Mouse (Mus musculus): ENCODE results near the gene Slc46a3. TPM values are rescaled to one million over a fixed set of nuclear protein-coding genes. Genes with fewer than 3 reads are reported as not detected.

The Slc46a3 gene
- 100 to 1,000 TPM; 161 to 177 TPM for total RNA-seq (2023)

DNA sequence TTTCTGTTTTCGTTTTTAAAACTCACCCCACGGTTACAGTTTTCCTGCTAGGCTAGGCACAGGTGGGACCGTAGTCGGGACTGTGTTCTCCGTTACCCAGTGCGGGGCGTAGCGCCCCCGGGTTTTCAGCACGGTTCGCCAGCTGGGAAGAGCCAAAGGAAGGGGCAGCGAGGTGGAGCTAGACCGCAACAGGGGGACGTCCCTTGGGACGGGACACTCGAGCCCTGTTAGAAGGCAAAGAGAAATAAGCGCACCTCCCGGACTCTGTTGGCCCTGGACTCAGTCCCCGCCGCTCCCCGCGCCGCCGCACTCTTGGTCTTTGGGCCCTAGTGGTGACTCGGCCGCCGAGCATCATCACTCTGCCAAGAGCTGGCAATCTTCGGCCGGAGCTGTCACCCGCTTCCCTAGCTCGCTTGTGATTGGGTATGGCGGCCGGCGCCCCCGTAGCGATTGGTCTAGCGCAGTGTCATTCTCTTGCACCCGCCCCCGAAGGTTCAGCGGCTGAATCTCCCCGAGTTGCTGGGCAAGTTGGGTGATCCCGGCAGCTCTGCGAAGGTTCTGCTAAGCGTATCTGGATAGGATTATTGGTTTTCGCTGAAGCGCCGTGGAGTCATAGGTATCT, at the start of gene Slc46a3:
Gene Slc46a3 (minus strand): TSS at position 361 of the 622 bp plus-strand sequence.

DNA sequence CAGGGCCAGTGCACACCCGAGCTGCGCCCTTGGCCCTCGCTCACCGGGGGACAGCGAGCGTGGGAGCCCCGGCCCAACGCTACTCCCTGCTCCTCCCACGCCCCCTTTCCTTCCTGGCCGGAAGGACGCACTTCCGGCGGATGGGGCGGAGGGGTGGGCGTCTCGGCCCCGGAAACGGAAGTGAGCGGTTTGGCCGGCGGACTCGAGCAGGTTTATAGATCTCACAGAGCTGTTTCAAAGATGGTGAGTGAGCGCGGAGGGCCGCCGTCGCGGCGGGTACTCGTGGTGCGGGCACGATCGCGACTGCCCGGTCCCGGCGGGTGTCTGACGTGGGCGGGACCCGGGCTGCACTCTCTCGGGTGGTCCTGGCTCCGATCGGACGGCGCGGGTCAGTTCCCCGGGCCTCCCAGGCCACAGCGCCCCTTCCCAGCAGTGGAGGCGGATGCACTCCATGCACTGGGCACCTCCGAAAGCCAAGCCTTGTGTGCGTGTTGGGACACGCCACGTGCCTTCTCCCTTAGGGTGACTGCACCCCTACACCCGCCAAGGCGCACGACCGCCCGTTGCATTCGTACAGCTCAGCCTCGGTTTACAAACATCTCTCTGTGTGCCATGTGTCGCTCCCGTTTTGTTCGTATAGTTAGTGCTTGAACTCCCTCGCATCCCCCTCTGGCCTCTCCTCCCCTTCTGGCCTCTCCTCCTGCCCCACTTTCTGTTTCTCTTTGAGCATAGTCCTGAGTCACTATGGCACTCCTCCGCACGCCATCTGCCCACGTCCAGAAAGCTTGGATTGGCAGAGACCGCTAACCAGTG, 34.0 kb downstream of the Slc46a3 start, which contains the start of gene Pomp:
Gene Pomp (plus strand): TSS at position 13 of the 813 bp plus-strand sequence.

Other genes starting within 250 kb of the Slc46a3 start
- gene Flt1, start 168.8 kb downstream of the Slc46a3 start, total RNA-seq (2023): 10 to 100 TPM; 25.9 to 29.1 TPM
- 100 to 1,000 TPM; 137 to 145 TPM for gene Pomp, start 34.4 kb downstream of the Slc46a3 start, total RNA-seq (2023)
- under 1 TPM; 0.24 to 0.66 TPM for gene Mtus2, start 62.5 kb upstream of the Slc46a3 start, total RNA-seq (2023)

All from monocyte, adult 59 days (primary cell).